Mouse (Mus musculus): ENCODE data around the gene Klc1. TPM values are rescaled to one million over a fixed set of nuclear protein-coding genes. Genes with fewer than 3 reads are reported as not detected.

Gene Klc1
- polyA plus RNA-seq, 1 experiment from 2014 or later: 9.6 TPM

DNA sequence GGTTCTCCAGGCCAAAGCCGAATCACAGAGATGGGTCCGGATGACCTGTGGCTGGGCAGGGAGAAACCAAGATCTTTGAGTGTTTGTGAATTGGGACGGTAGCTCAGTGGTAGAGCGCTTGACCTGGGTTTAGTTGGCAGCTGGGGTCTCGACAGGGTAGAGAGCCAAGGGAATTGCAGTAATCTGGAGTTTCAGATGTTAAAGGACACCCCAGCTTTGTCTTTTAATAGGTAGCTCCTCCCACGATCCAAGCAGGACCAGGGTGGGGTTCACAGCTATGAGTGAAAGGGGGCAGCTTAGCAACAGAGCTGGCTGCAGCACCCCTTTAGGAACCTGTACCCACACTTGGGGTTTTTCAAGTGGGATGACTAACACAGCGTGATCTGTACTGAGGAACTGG lies 11.2 kb upstream of the Klc1 start:
- H3K4me3 ChIP-seq (ENCODE audit: low read depth, low read length): no peak overlapping the region
- 73% methylated on average over 7 of the region's 7 CpGs for WGBS (ENCODE audit: insufficient replicate concordance)
- no peaks in the 10 kb centered on the region for H3K27me3 ChIP-seq (ENCODE audit: insufficient read depth, low read length)
- H3K4me1 ChIP-seq (ENCODE audit: insufficient read depth): peaks cover 20% of the 10 kb centered on the region
- H3K36me3 ChIP-seq (replicated peaks; ENCODE audit: insufficient read depth, low read length): no peaks in the 10 kb centered on the region
- no peak for TF ChIP-seq CTCF (IDR thresholded peaks at IDR 0.05; ENCODE audit: low read depth)
- TF ChIP-seq EP300 (IDR thresholded peaks at IDR 0.05; ENCODE audit: low read depth): no peak
- no peaks in the 10 kb centered on the region for H3K9me3 ChIP-seq (ENCODE audit: low read length)
- H3K27ac ChIP-seq (ENCODE audit: low read depth): no peak overlapping the region
- ATAC-seq: no peak
- DNase-seq: no peak
- H3K4me2 ChIP-seq (ENCODE audit: low read depth, low read length): no peak overlapping the region
- no peak overlapping the region for H3K9ac ChIP-seq (replicated peaks)

DNA sequence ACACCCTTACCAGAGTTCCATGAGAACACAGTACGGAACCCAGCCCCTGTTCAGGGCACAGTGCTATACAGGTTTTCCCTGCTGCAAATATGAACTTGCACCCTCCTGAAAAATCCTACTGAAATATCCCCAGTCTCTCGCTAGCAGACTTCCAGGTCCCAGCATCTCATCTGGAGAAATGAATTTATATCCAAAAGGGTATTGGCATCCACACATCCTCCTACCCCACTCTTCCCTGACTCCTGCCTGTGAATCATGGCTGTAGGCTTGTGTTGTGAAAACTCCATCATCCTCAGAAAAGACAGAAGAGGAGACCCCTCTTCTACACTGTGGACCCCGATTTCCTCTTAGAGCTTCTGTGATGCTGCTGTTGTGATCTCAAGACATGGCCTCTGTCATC lies 7.9 kb upstream of the Klc1 start:
- Histone ChIP-seq H3K9me3 (ENCODE audit: low read length) (no peaks in the 10 kb centered on the region), H3K4me2 (ENCODE audit: low read depth, low read length) (no peak overlapping the region), H3K27me3 (ENCODE audit: insufficient read depth, low read length) (no peaks in the 10 kb centered on the region), H3K36me3 (replicated peaks; ENCODE audit: insufficient read depth, low read length) (no peaks in the 10 kb centered on the region), H3K9ac (replicated peaks) (no peak overlapping the region), H3K4me3 (ENCODE audit: low read depth, low read length) (no peak overlapping the region), H3K27ac (ENCODE audit: low read depth) (no peak overlapping the region), H3K4me1 (ENCODE audit: insufficient read depth) (peaks cover 7% of the 10 kb centered on the region)
- WGBS (ENCODE audit: insufficient replicate concordance): 85% methylated on average over 3 of the region's 3 CpGs
- DNase-seq (no peak), ATAC-seq (no peak)
- TF ChIP-seq CTCF (IDR thresholded peaks at IDR 0.05; ENCODE audit: low read depth) (no peak), EP300 (IDR thresholded peaks at IDR 0.05; ENCODE audit: low read depth) (no peak)

DNA sequence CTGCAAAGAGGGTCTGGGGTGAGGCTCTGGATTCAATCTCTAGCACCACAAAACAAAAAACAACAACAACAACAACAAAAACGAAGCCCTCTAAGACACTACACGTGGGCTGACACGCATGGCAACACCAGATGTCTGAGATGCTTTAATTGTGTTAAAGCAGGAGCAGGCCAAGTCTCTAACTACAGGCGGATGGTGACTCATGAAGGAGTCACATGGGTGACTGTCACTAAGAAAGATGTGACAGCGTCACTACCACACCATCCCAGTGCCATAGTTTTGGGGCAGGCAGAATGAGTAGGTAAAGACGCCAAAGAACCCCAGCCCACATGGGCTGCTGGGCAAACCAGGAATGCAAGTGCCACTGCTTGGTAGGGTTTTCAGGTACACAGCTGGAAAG lies 6.2 kb upstream of the Klc1 start:
- 85% methylated on average over 6 of the region's 6 CpGs for WGBS (ENCODE audit: insufficient replicate concordance)
- DNase-seq (no peak), ATAC-seq (no peak)
- Histone ChIP-seq H3K4me2 (ENCODE audit: low read depth, low read length) (no peak overlapping the region), H3K27ac (ENCODE audit: low read depth) (no peak overlapping the region), H3K9ac (replicated peaks) (no peak overlapping the region), H3K4me3 (ENCODE audit: low read depth, low read length) (no peak overlapping the region), H3K4me1 (ENCODE audit: insufficient read depth) (no peaks in the 10 kb centered on the region), H3K9me3 (ENCODE audit: low read length) (no peaks in the 10 kb centered on the region), H3K36me3 (replicated peaks; ENCODE audit: insufficient read depth, low read length) (no peaks in the 10 kb centered on the region), H3K27me3 (ENCODE audit: insufficient read depth, low read length) (no peaks in the 10 kb centered on the region)
- TF ChIP-seq EP300 (IDR thresholded peaks at IDR 0.05; ENCODE audit: low read depth) (no peak), CTCF (IDR thresholded peaks at IDR 0.05; ENCODE audit: low read depth) (no peak)

DNA sequence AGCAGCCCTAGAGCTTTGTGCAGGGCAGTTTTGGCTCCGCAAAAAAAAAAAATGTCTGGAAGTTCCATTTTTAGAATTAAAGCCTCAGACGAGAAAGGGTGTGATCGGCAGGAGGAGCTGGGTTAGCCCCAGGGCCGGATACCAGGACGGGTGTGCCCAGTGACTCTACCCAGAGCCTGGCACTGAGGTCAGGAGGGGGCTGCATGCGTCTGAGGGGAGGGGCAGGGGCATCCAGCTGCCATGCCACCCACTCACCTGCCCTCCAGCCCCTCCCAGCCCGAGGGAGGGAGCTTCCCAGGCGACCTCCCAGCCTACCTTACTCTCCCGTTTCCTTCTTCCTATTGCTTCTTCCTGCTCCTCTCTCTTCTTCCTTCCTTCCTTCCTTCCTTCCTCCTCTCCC lies 5.3 kb upstream of the Klc1 start:
- H3K4me2 ChIP-seq (ENCODE audit: low read depth, low read length): no peak overlapping the region
- H3K36me3 ChIP-seq (replicated peaks; ENCODE audit: insufficient read depth, low read length): no peaks in the 10 kb centered on the region
- no peak overlapping the region for H3K27ac ChIP-seq (ENCODE audit: low read depth)
- H3K4me3 ChIP-seq (ENCODE audit: low read depth, low read length): no peak overlapping the region
- no peaks in the 10 kb centered on the region for H3K27me3 ChIP-seq (ENCODE audit: insufficient read depth, low read length)
- peaks cover 7% of the 10 kb centered on the region for H3K4me1 ChIP-seq (ENCODE audit: insufficient read depth)
- H3K9ac ChIP-seq (replicated peaks): no peak overlapping the region
- TF ChIP-seq EP300 (IDR thresholded peaks at IDR 0.05; ENCODE audit: low read depth) (no peak), CTCF (IDR thresholded peaks at IDR 0.05; ENCODE audit: low read depth) (no peak)
- H3K9me3 ChIP-seq (ENCODE audit: low read length): no peaks in the 10 kb centered on the region
- WGBS (ENCODE audit: insufficient replicate concordance): 53% methylated on average over 9 of the region's 9 CpGs
- DNase-seq: no peak
- ATAC-seq: no peak

DNA sequence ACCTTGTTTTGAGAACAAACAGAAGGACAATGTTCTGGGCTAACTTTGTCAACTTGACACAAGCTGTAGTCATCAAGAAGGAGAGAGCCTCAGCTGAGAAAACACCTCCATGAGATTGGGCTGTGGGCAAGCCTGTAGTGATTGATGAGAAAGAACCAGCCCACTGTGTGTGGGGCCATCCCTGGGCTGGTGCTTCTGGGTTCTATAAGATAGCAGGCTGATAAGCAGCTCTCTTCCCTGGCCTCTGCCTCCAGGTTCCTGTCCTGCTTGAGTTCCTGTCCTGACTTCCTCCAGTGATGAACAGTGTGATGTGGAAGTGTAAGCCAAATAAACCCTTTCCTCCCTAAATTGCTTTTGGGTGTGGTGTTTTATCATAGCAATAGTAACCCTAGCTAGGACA lies 3.9 kb upstream of the Klc1 start:
- H3K4me3 ChIP-seq (ENCODE audit: low read depth, low read length): no peak overlapping the region
- TF ChIP-seq CTCF (IDR thresholded peaks at IDR 0.05; ENCODE audit: low read depth) (no peak), EP300 (IDR thresholded peaks at IDR 0.05; ENCODE audit: low read depth) (no peak)
- peaks cover 12% of the 10 kb centered on the region for H3K4me1 ChIP-seq (ENCODE audit: insufficient read depth)
- H3K27ac ChIP-seq (ENCODE audit: low read depth): no peak overlapping the region
- H3K36me3 ChIP-seq (replicated peaks; ENCODE audit: insufficient read depth, low read length): no peaks in the 10 kb centered on the region
- DNase-seq (no peak), ATAC-seq (no peak)
- H3K9me3 ChIP-seq (ENCODE audit: low read length): no peaks in the 10 kb centered on the region
- no peak overlapping the region for H3K9ac ChIP-seq (replicated peaks)
- H3K4me2 ChIP-seq (ENCODE audit: low read depth, low read length): no peak overlapping the region
- no peaks in the 10 kb centered on the region for H3K27me3 ChIP-seq (ENCODE audit: insufficient read depth, low read length)

DNA sequence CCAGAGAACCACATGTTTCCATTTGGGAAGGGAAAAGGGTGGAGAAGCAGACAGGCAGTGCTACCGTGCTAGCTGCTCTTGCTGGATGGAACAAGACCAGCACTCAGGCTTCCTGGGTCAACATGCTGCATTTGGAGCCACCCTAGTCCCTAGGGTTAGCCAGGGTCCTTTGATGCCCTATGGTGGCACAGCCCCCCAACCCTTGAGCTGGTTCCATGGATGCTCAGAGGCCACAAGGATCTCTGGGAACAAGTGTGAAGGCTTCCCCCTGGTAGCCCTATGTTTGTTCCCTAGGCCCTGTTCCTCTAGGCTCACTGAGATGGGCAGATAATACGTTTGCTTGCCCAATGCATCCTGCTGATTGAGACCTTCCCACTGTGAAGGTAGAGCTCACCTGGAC lies 3.4 kb upstream of the Klc1 start:
- Histone ChIP-seq H3K4me1 (ENCODE audit: insufficient read depth) (peaks cover 16% of the 10 kb centered on the region), H3K36me3 (replicated peaks; ENCODE audit: insufficient read depth, low read length) (no peaks in the 10 kb centered on the region), H3K4me3 (ENCODE audit: low read depth, low read length) (no peak overlapping the region), H3K27ac (ENCODE audit: low read depth) (no peak overlapping the region), H3K9ac (replicated peaks) (no peak overlapping the region), H3K9me3 (ENCODE audit: low read length) (no peaks in the 10 kb centered on the region), H3K27me3 (ENCODE audit: insufficient read depth, low read length) (no peaks in the 10 kb centered on the region), H3K4me2 (ENCODE audit: low read depth, low read length) (no peak overlapping the region)
- WGBS (ENCODE audit: insufficient replicate concordance): 49% methylated on average over 2 of the region's 2 CpGs
- TF ChIP-seq EP300 (IDR thresholded peaks at IDR 0.05; ENCODE audit: low read depth) (no peak), CTCF (IDR thresholded peaks at IDR 0.05; ENCODE audit: low read depth) (no peak)
- DNase-seq (no peak), ATAC-seq (no peak)

DNA sequence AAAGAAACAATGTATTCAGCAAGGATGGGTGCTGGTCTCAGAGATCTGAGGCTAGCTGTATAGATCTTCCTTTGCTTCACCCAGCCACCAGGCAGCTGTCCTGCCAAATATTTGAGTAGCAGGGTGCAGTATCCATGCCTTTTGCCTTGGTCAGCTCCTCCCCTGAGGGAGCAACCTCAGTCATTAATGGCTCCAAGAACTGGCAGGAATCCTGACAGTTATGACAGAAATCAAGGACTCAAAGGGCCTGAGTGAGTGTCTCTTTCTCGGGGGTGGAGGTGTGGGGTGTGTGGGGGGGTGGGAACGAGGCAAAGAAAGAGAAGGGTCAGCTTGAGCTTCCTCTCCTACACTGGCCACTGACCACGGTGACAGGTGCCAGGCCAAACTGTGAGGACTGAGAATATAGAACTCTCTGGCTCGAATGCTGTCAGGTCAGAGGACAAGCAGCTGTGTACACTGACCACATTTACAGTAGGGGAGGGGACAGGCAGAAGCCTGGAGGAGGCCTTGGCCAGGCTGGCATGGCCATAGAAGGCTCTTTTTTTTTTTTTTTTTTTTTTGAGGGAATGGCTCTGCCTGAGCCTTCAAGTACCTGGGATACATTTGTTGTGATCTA lies 2.5 kb upstream of the Klc1 start:
- H3K27me3 ChIP-seq (ENCODE audit: insufficient read depth, low read length): no peaks in the 10 kb centered on the region
- no peak overlapping the region for H3K4me2 ChIP-seq (ENCODE audit: low read depth, low read length)
- no peak for TF ChIP-seq CTCF (IDR thresholded peaks at IDR 0.05; ENCODE audit: low read depth)
- TF ChIP-seq EP300 (IDR thresholded peaks at IDR 0.05; ENCODE audit: low read depth): no peak
- H3K27ac ChIP-seq (ENCODE audit: low read depth): no peak overlapping the region
- ATAC-seq: no peak
- H3K9me3 ChIP-seq (ENCODE audit: low read length): no peaks in the 10 kb centered on the region
- H3K4me3 ChIP-seq (ENCODE audit: low read depth, low read length): no peak overlapping the region
- peaks cover 21% of the 10 kb centered on the region for H3K4me1 ChIP-seq (ENCODE audit: insufficient read depth)
- no peak overlapping the region for H3K9ac ChIP-seq (replicated peaks)
- no peaks in the 10 kb centered on the region for H3K36me3 ChIP-seq (replicated peaks; ENCODE audit: insufficient read depth, low read length)
- no peak for DNase-seq
- WGBS (ENCODE audit: insufficient replicate concordance): 34% methylated on average over 4 of the region's 4 CpGs

Measured in liver, postnatal 0 days (tissue).